Mouse (Mus musculus): ENCODE measurements around the gene Hist1h2ao. TPM values are rescaled to one million over a fixed set of nuclear protein-coding genes. Genes with fewer than 3 reads are reported as not detected.

Hist1h2ao gene
- total RNA-seq, 2 experiments from 2014 or later, result 28.2 to 31.2 TPM

Small RNA genes lying within 50 kb of the gene (microRNA-seq; reads per million reads assigned to microRNA genes)
- gene Gm19658 (0 reads per million in 2 experiments), gene Gm44346 (0 reads per million in 2 experiments), gene Gm44466 (0 reads per million in 2 experiments)

Other genes starting within 250 kb of the Hist1h2ao start
- gene Olfr1364, start 228.7 kb upstream of the Hist1h2ao start, total RNA-seq (2021), result not detected
- not detected for gene Olfr1362, start 196.4 kb upstream of the Hist1h2ao start, total RNA-seq (2021)
- not detected for gene Olfr11, start 167.9 kb upstream of the Hist1h2ao start, total RNA-seq (2021)
- not detected for gene Olfr1361, start 147.1 kb upstream of the Hist1h2ao start, total RNA-seq (2021)
- not detected for gene Olfr1360, start 133.1 kb upstream of the Hist1h2ao start, total RNA-seq (2021)
- not detected for gene Olfr1359, start 112.4 kb upstream of the Hist1h2ao start, total RNA-seq (2021)
- gene Hist1h2bl, start 94.3 kb upstream of the Hist1h2ao start, total RNA-seq (2021), result 10 to 100 TPM; 31.7 to 51.2 TPM
- 10 to 100 TPM; 17.4 to 55.0 TPM for gene Hist1h2ai, start 94.0 kb upstream of the Hist1h2ao start, total RNA-seq (2021)
- 10 to 100 TPM; 68.2 to 84.2 TPM for gene Hist1h3h, start 92.8 kb upstream of the Hist1h2ao start, total RNA-seq (2021)
- gene Hist1h2bm, start 88.4 kb upstream of the Hist1h2ao start, total RNA-seq (2021), result 10 to 100 TPM in 1 of 2 experiments, 1 to 10 TPM in 1; 8.6 to 12.7 TPM
- gene Hist1h4j, start 75.4 kb upstream of the Hist1h2ao start, total RNA-seq (2021), result 10 to 100 TPM; 14.3 to 15.3 TPM
- gene Hist1h4k, start 60.0 kb upstream of the Hist1h2ao start, total RNA-seq (2021), result 100 to 1,000 TPM; 229 to 266 TPM
- gene Hist1h2ak, start 56.6 kb upstream of the Hist1h2ao start, total RNA-seq (2021), result 10 to 100 TPM; 17.1 to 19.9 TPM
- gene Hist1h2bn, start 56.3 kb upstream of the Hist1h2ao start, total RNA-seq (2021), result 10 to 100 TPM; 18.8 to 20.0 TPM
- gene Hist1h1b, start 29.8 kb upstream of the Hist1h2ao start, total RNA-seq (2021), result 10 to 100 TPM; 10.5 to 20.6 TPM
- gene Hist1h3i, start 27.1 kb upstream of the Hist1h2ao start, total RNA-seq (2021), result 10 to 100 TPM; 59.5 to 93.2 TPM
- gene Hist1h2an, start 23.2 kb upstream of the Hist1h2ao start, total RNA-seq (2021), result 1 to 10 TPM; 1.7 to 1.8 TPM
- gene Hist1h2bp, start 23.0 kb upstream of the Hist1h2ao start, total RNA-seq (2021), result 10 to 100 TPM; 12.3 to 16.4 TPM
- gene Hist1h2bq, start 268 bp upstream of the Hist1h2ao start, total RNA-seq (2021), result 10 to 100 TPM; 47.8 to 64.2 TPM
- gene Hist1h4m, start 1.3 kb downstream of the Hist1h2ao start, total RNA-seq (2021), result 100 to 1,000 TPM; 159 to 222 TPM
- gene Hist1h4n, start 21.7 kb downstream of the Hist1h2ao start, total RNA-seq (2021), result 10 to 100 TPM; 30.8 to 35.7 TPM
- 10 to 100 TPM; 20.7 to 37.1 TPM for gene Hist1h2ap, start 23.0 kb downstream of the Hist1h2ao start, total RNA-seq (2021)
- 10 to 100 TPM; 48.0 to 64.3 TPM for gene Hist1h2br, start 23.3 kb downstream of the Hist1h2ao start, total RNA-seq (2021)
- 1 to 10 TPM; 3.4 to 3.8 TPM for gene Zfp184, start 134.6 kb downstream of the Hist1h2ao start, total RNA-seq (2021)
- gene Pom121l2, start 170.7 kb downstream of the Hist1h2ao start, total RNA-seq (2021), result under 1 TPM in 1 of 2 experiments, not detected in 1; 0.19 TPM
- under 1 TPM in 1 of 2 experiments, not detected in 1; 0.46 TPM for gene Prss16, start 199.3 kb downstream of the Hist1h2ao start, total RNA-seq (2021)
- gene Hist1h2ah, start 225.1 kb downstream of the Hist1h2ao start, total RNA-seq (2021), result 10 to 100 TPM; 60.0 to 62.5 TPM
- 10 to 100 TPM; 22.2 to 42.1 TPM for gene Hist1h2bk, start 225.4 kb downstream of the Hist1h2ao start, total RNA-seq (2021)
- gene Hist1h4i, start 230.9 kb downstream of the Hist1h2ao start, total RNA-seq (2021), result 10 to 100 TPM; 42.3 to 60.3 TPM
- 10 to 100 TPM; 26.7 to 27.2 TPM for gene Hist1h2ag, start 232.5 kb downstream of the Hist1h2ao start, total RNA-seq (2021)
- gene Hist1h2bj, start 232.7 kb downstream of the Hist1h2ao start, total RNA-seq (2021), result 10 to 100 TPM; 17.3 to 22.7 TPM

Measured in layer of hippocampus, postnatal 14 days (tissue).